18 mouse cellular contexts compared by ENCODE assay signal in the genomic region with DNA sequence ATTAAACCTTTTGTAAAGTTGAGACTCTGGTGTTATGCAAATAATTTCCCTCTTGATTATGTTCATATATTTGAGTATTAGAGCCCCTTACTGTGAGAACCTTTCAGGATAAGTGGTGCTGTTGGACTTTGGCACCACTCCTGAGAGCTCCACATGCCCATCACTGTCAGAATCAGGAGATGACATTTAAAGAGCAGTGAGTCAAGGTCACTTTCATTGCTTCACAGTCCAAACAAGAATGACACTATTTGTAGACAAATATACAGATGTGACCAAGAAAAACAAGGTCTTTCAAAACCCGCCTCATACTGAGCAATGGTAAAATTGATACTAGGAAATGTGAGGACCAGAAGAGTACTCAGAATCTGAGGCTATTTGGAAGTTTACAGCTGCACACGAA.
"Had no signal": no experiment of that assay in that cellular context is flagged by ENCODE, and none has a peak within 500 bp of the region (broad histone marks: within the 10 kb centered on the region; RNA-seq: fewer than 3 reads in every experiment).

No protein-coding gene starts in this region.

- DNase-seq: lung, embryonic 14.5 days; lung, postnatal 10 days; lung, postnatal 4 days; midbrain, embryonic 14.5 days; retina, postnatal 1 day; right cerebral cortex, adult 18-20 months; right cerebral cortex, postnatal 25 days; right cerebral cortex, postnatal 4 days; spleen, adult 18-20 months; thymus, adult 18-20 months; thymus, postnatal 14 days; thymus, postnatal 36 days had no signal

- H3K36me3 ChIP-seq: midbrain, embryonic 10.5 days; midbrain, embryonic 12.5 days; neural tube, embryonic 13.5 days; neural tube, embryonic 15.5 days had no signal

- H3K27ac ChIP-seq: midbrain, embryonic 10.5 days; midbrain, embryonic 12.5 days; neural tube, embryonic 13.5 days; neural tube, embryonic 15.5 days had no signal

- H3K27me3 ChIP-seq: midbrain, embryonic 12.5 days; neural tube, embryonic 13.5 days; neural tube, embryonic 15.5 days had no signal

- H3K9ac ChIP-seq: lung, embryonic 14.5 days; midbrain, embryonic 12.5 days; neural tube, embryonic 13.5 days; neural tube, embryonic 15.5 days had no signal

- ATAC-seq: midbrain, embryonic 16.5 days had no signal

- H3K4me3 ChIP-seq: midbrain, embryonic 10.5 days; midbrain, embryonic 12.5 days; myocyte; neural tube, embryonic 13.5 days; neural tube, embryonic 15.5 days had no signal

- H3K9me3 ChIP-seq: midbrain, embryonic 10.5 days; midbrain, embryonic 12.5 days; neural tube, embryonic 13.5 days; neural tube, embryonic 15.5 days had no signal

- H3K4me2 ChIP-seq: lung, embryonic 14.5 days; midbrain, embryonic 12.5 days; neural tube, embryonic 13.5 days; neural tube, embryonic 15.5 days had no signal

- H3K4me1 ChIP-seq: midbrain, embryonic 10.5 days; midbrain, embryonic 12.5 days; neural tube, embryonic 13.5 days; neural tube, embryonic 15.5 days had no signal
